ENCODE assay signal across 14 mouse cellular contexts in genomic region chr7:127611561-127611960, GRCm38 (mm10). TPM values are rescaled to one million over a fixed set of nuclear protein-coding genes. Genes with fewer than 3 reads are reported as not detected.
"Had no signal": no experiment of that assay in that cellular context is flagged by ENCODE, and none has a peak within 500 bp of the region (broad histone marks: within the 10 kb centered on the region; RNA-seq: fewer than 3 reads in every experiment).

No protein-coding gene starts in this region.

- H3K4me3 ChIP-seq: kidney, embryonic 15.5 days; limb, embryonic 15.5 days; liver, embryonic 12.5 days; midbrain, embryonic 12.5 days; myocyte; neural tube, embryonic 15.5 days had no signal

- H3K9ac ChIP-seq: kidney, embryonic 15.5 days; limb, embryonic 15.5 days; liver, embryonic 12.5 days; lung, embryonic 14.5 days; midbrain, embryonic 12.5 days; neural tube, embryonic 15.5 days had no signal

- H3K27me3 ChIP-seq: kidney, embryonic 15.5 days; limb, embryonic 15.5 days; midbrain, embryonic 12.5 days; neural tube, embryonic 15.5 days had no signal

- DNase-seq: kidney, postnatal 14 days; layer of hippocampus, postnatal 36 days; lung, embryonic 14.5 days; lung, postnatal 10 days; lung, postnatal 4 days; thymus, postnatal 14 days had no signal

- H3K27ac ChIP-seq: kidney, embryonic 15.5 days; limb, embryonic 15.5 days; liver, embryonic 12.5 days; midbrain, embryonic 12.5 days; neural tube, embryonic 15.5 days; stomach, postnatal 0 days had no signal

- H3K4me2 ChIP-seq: kidney, embryonic 15.5 days; limb, embryonic 15.5 days; liver, embryonic 12.5 days; lung, embryonic 14.5 days; midbrain, embryonic 12.5 days; neural tube, embryonic 15.5 days had no signal

- ATAC-seq: liver, embryonic 12.5 days had no signal

- H3K9me3 ChIP-seq: kidney, embryonic 15.5 days; limb, embryonic 15.5 days; midbrain, embryonic 12.5 days; neural tube, embryonic 15.5 days had no signal

RNA-seq across cellular contexts. Expression of gene Tmem265, which starts 50.4 kb away (rescaled TPM):
- total RNA-seq: left cerebral cortex, postnatal 25 days had no signal
- polyA plus RNA-seq: myocyte had no signal
